Mouse (Mus musculus) liver, embryonic 14.5 days (tissue): Measurements from ENCODE around the gene Tmem184a. TPM values are rescaled to one million over a fixed set of nuclear protein-coding genes. Genes with fewer than 3 reads are reported as not detected.
A peak's percentile ranks its signal among the peaks of the same experiment; 100 is the strongest.

Experiments used
- ATAC-seq: fragments of 200-750 bp; cut with Nextera tagmentation; 2 replicates; pipeline ENCODE4 v1.8.0; 2017; ENCODE audit warnings: moderate number of reproducible peaks, mild to moderate bottlenecking, moderate library complexity; ENCODE audit not compliant: insufficient read depth
- DNase-seq, 3 experiments: peaks; one replicate each; pipeline ENCODE4 v3.0.0-alpha.2; 2012 to 2013; ENCODE audit warnings: low read depth in 3 of 3, low spot score in 3 of 3
- H3K27ac ChIP-seq: fragments of 300-500 bp; sonication (generic); 2 replicates; pipeline ENCODE4 v1.5.1; 2014; ENCODE audit warnings: moderate library complexity, mild to moderate bottlenecking, control low read depth, inconsistent platforms
- H3K27me3 ChIP-seq: fragments of 300-500 bp; sonication (generic); 2 replicates; pipeline ENCODE4 v1.6.1; 2014; ENCODE audit warnings: mild to moderate bottlenecking, low read length, moderate library complexity; ENCODE audit not compliant: control insufficient read depth, insufficient read depth
- H3K36me3 ChIP-seq: fragments of 300-500 bp; sonication (generic); replicated peaks from 2 replicates; pipeline ENCODE4 v1.6.1; 2014; ENCODE audit warnings: low read depth; ENCODE audit not compliant: control insufficient read depth, insufficient read depth
- H3K4me1 ChIP-seq, 2 experiments: fragments of 200-500 bp in 1 of 2; fragments of 300-500 bp in 1 of 2; sonication (generic) in 1 of 2; replicated peaks; 2 replicates each; pipeline ENCODE4 v1.6.1; 2012 to 2014; ENCODE audit warnings: antibody characterized with exemption in 1 of 2, inconsistent platforms in 1 of 2, low read length in 1 of 2; ENCODE audit not compliant: control insufficient read depth in 2 of 2, insufficient read depth in 2 of 2
- H3K4me2 ChIP-seq: fragments of 300-500 bp; sonication (generic); 2 replicates; pipeline ENCODE4 v1.6.1; 2014; ENCODE audit warnings: low read depth, mild to moderate bottlenecking, control low read depth, moderate library complexity
- H3K4me3 ChIP-seq, 2 experiments: fragments of 200-500 bp in 1 of 2; fragments of 300-500 bp in 1 of 2; sonication (generic) in 1 of 2; 2 replicates each; pipeline ENCODE4 v1.5.1; 2012 to 2014; ENCODE audit warnings: low read depth in 2 of 2, low read length in 2 of 2, mild to moderate bottlenecking in 2 of 2, control low read depth in 1 of 2, inconsistent platforms in 1 of 2, moderate library complexity in 1 of 2; ENCODE audit not compliant: insufficient read depth in 1 of 2
- H3K9ac ChIP-seq: fragments of 300-500 bp; sonication (generic); replicated peaks from 2 replicates; pipeline ENCODE4 v1.6.1; 2014; ENCODE audit warnings: mild to moderate bottlenecking, control low read depth, moderate library complexity
- H3K9me3 ChIP-seq: fragments of 300-500 bp; sonication (generic); 2 replicates; pipeline ENCODE4 v1.6.1; 2016; ENCODE audit warnings: low read length, mixed read lengths; ENCODE audit not compliant: control insufficient read depth
- CTCF ChIP-seq: IDR thresholded peaks from 2 replicates; pipeline ENCODE4 v1.5.1; 2016; ENCODE audit warnings: antibody characterized with exemption, low read depth, control low read depth
- EP300 ChIP-seq: IDR thresholded peaks from 2 replicates; pipeline ENCODE4 v1.6.1; 2016; ENCODE audit warnings: antibody characterized with exemption, low read depth
- WGBS: fragments of 180-500 bp; shearing (Covaris S2); extraction: QIAGEN DNeasy Blood & Tissue Kit; methylation state at CpG from one replicate; pipeline ENCODE4 v1.1.7; 2014; ENCODE audit not compliant: insufficient replicate concordance; 5-methylcytosine and 5-hydroxymethylcytosine counted together
- microRNA-seq: library from miRNA; unstranded; fragments of <30 nt; microRNA quantifications from one replicate; pipeline ENCODE4, GENCODE M21; 2016
- polyA plus RNA-seq, 2 experiments: library from polyadenylated mRNA; depleted of rRNA in 1 of 2; stranded (reverse) in 1 of 2; unstranded in 1 of 2; fragments of >200 nt; fragmentation: Nextera tagmentation in 1 of 2; extraction: Ambion mirVana in 1 of 2; gene quantifications; 2 replicates each; pipeline versions ENCODE4 v1.2.1 to v1.2.3; 2012 to 2014

Gene Tmem184a
- polyA plus RNA-seq, 2 experiments = 0.75 to 1.2 TPM

GRCm38 (mm10) chr5:139756135-139756534, 63.6 kb downstream of the Tmem184a start:
- Histone ChIP-seq H3K36me3 (no peaks in the 10 kb centered on the region; the same call in 1 of the 2 replicates), H3K4me3 (no peak overlapping the region), H3K9me3 (no peaks in the 10 kb centered on the region), H3K4me2 (no peak overlapping the region), H3K9ac (no peak overlapping the region), H3K4me1 (no peaks in the 10 kb centered on the region), H3K27me3 (no peaks in the 10 kb centered on the region), H3K27ac (no peak overlapping the region)
- WGBS = 63% methylated on average over 12 of the region's 12 CpGs
- ATAC-seq (peak; percentile 55), DNase-seq (no peak)
- no peak for TF ChIP-seq EP300
- TF ChIP-seq CTCF = no peak

GRCm38 (mm10) chr5:139754753-139755152, 65.0 kb downstream of the Tmem184a start:
- no peaks in the 10 kb centered on the region; the same call in 1 of the 2 replicates for H3K36me3 ChIP-seq
- ATAC-seq (no peak), DNase-seq (no peak)
- H3K4me2 ChIP-seq = no peak overlapping the region
- no peak overlapping the region for H3K27ac ChIP-seq
- no peaks in the 10 kb centered on the region for H3K4me1 ChIP-seq
- 31% methylated on average over 12 of the region's 12 CpGs for WGBS
- H3K27me3 ChIP-seq = no peaks in the 10 kb centered on the region
- no peak overlapping the region for H3K4me3 ChIP-seq
- no peak overlapping the region for H3K9ac ChIP-seq
- no peaks in the 10 kb centered on the region for H3K9me3 ChIP-seq
- peak; percentile 95 for TF ChIP-seq CTCF
- no peak for TF ChIP-seq EP300

Small RNAs within 50 kb of the gene (microRNA-seq; reads per million reads assigned to microRNA genes)
- gene Mir7037 = not detected

Other genes starting within 250 kb of the Tmem184a start
- 8.3 and 8.4 TPM in 2 replicates for gene Micall2, start 83.6 kb downstream of the Tmem184a start, polyA plus RNA-seq (2012; rRNA removed)
- gene Micall2, start 83.6 kb downstream of the Tmem184a start, polyA plus RNA-seq (2014; fragmentation: Nextera tagmentation; extraction: Ambion mirVana) = 10.3 and 14.4 TPM in 2 replicates
- gene Ints1, start 44.2 kb downstream of the Tmem184a start, polyA plus RNA-seq (2012; rRNA removed) = 12.1 and 14.5 TPM in 2 replicates
- 13.5 and 17.5 TPM in 2 replicates for gene Ints1, start 44.2 kb downstream of the Tmem184a start, polyA plus RNA-seq (2014; fragmentation: Nextera tagmentation; extraction: Ambion mirVana)
- 21.6 and 23.0 TPM in 2 replicates for gene Mafk, start 28.4 kb downstream of the Tmem184a start, polyA plus RNA-seq (2012; rRNA removed)
- gene Mafk, start 28.4 kb downstream of the Tmem184a start, polyA plus RNA-seq (2014; fragmentation: Nextera tagmentation; extraction: Ambion mirVana) = 20.7 and 22.7 TPM in 2 replicates
- gene Gm26938, start 6.5 kb upstream of the Tmem184a start, polyA plus RNA-seq (2012; rRNA removed) = not detected in 2 replicates
- gene Gm26938, start 6.5 kb upstream of the Tmem184a start, polyA plus RNA-seq (2014; fragmentation: Nextera tagmentation; extraction: Ambion mirVana) = not detected in 2 replicates
- gene Psmg3, start 7.0 kb upstream of the Tmem184a start, polyA plus RNA-seq (2012; rRNA removed) = 34.5 and 41.9 TPM in 2 replicates
- gene Psmg3, start 7.0 kb upstream of the Tmem184a start, polyA plus RNA-seq (2014; fragmentation: Nextera tagmentation; extraction: Ambion mirVana) = 46.5 and 56.0 TPM in 2 replicates
- 0.09 and 0.16 TPM in 2 replicates for gene Elfn1, start 88.0 kb upstream of the Tmem184a start, polyA plus RNA-seq (2012; rRNA removed)
- 0.04 TPM in 1 of 2 replicates, not detected in the other for gene Elfn1, start 88.0 kb upstream of the Tmem184a start, polyA plus RNA-seq (2014; fragmentation: Nextera tagmentation; extraction: Ambion mirVana)